Mouse (Mus musculus) induced T-regulatory cell, adult 2 months (primary cell): ENCODE data around the gene Naxe.

ENCODE experiments used
- DNase-seq: peaks from one replicate; pipeline ENCODE4 v3.0.0-alpha.2; 2012; ENCODE audit warnings: low read depth

Naxe gene

GRCm38 (mm10) chr3:88057902-88058696 lies at the start of gene Naxe:
Naxe (minus strand) TSS chr3:88058495.
- DNase-seq: peak; percentile 93

- no peak for DNase-seq
Measured at GRCm38 (mm10) chr3:88106126-88106525, 47.8 kb upstream of the Naxe start.

GRCm38 (mm10) chr3:88102611-88103010 lies 44.3 kb upstream of the Naxe start:
- no peak for DNase-seq

- no peak for DNase-seq
Measured at GRCm38 (mm10) chr3:88102196-88102595, 43.9 kb upstream of the Naxe start.

GRCm38 (mm10) chr3:88101736-88102135 lies 43.4 kb upstream of the Naxe start:
- no peak for DNase-seq

- no peak for DNase-seq
Measured at GRCm38 (mm10) chr3:88100251-88100650, 42.0 kb upstream of the Naxe start.

GRCm38 (mm10) chr3:88097666-88098065 lies 39.4 kb upstream of the Naxe start:
- no peak for DNase-seq

GRCm38 (mm10) chr3:88094126-88094525 lies 35.8 kb upstream of the Naxe start:
- DNase-seq: no peak

- DNase-seq: no peak
Measured at GRCm38 (mm10) chr3:88090616-88091015, 32.3 kb upstream of the Naxe start.

- DNase-seq: no peak
Measured at GRCm38 (mm10) chr3:88090106-88090505, 31.8 kb upstream of the Naxe start.

- DNase-seq: peak; percentile 63
Measured at GRCm38 (mm10) chr3:88087688-88088087, 29.4 kb upstream of the Naxe start.

- DNase-seq: no peak
Measured at GRCm38 (mm10) chr3:88085459-88085858, 27.2 kb upstream of the Naxe start.

GRCm38 (mm10) chr3:88084001-88084400 lies 25.7 kb upstream of the Naxe start:
- DNase-seq: no peak

GRCm38 (mm10) chr3:88082663-88083062 lies 24.4 kb upstream of the Naxe start:
- DNase-seq: peak; percentile 66

GRCm38 (mm10) chr3:88082224-88082618 lies 23.9 kb upstream of the Naxe start:
- DNase-seq: no peak

GRCm38 (mm10) chr3:88081345-88082223 lies 23.3 kb upstream of the Naxe start, which contains the start of gene Iqgap3:
Iqgap3 (plus strand) TSS chr3:88081971.
- peak; percentile 87 for DNase-seq

GRCm38 (mm10) chr3:88078204-88078603 lies 19.9 kb upstream of the Naxe start, which contains the start of gene Ttc24:
Ttc24 (minus strand) TSS chr3:88078304.
- no peak for DNase-seq

GRCm38 (mm10) chr3:88077441-88077840 lies 19.1 kb upstream of the Naxe start:
- no peak for DNase-seq

- DNase-seq: no peak
Measured at GRCm38 (mm10) chr3:88074766-88075165, 16.5 kb upstream of the Naxe start.

GRCm38 (mm10) chr3:88074351-88074750 lies 16.1 kb upstream of the Naxe start:
- no peak for DNase-seq

- DNase-seq: no peak
Measured at GRCm38 (mm10) chr3:88073631-88074030, 15.3 kb upstream of the Naxe start.

- DNase-seq: peak; percentile 89
Measured at GRCm38 (mm10) chr3:88071783-88072182, 13.5 kb upstream of the Naxe start.

- DNase-seq: no peak
Measured at GRCm38 (mm10) chr3:88068386-88068785, 10.1 kb upstream of the Naxe start.
